Mouse (Mus musculus) E14TG2a.4 (cell line): ENCODE data around the gene Zfp426.

Experiments
- CTCF ChIP-seq: conservative IDR thresholded peaks from 2 replicates; pipeline ENCODE4 v1.5.1; 2014; ENCODE audit warnings: low read length
- POU5F1 ChIP-seq: IDR thresholded peaks from 2 replicates; pipeline ENCODE4 v1.6.1; 2014; ENCODE audit warnings: low read length, borderline replicate concordance

GRCm38 (mm10) chr9:20512714-20513113, 20.2 kb upstream of the Zfp426 start:
- TF ChIP-seq CTCF (no peak), POU5F1 (no peak)
